Mouse (Mus musculus): ENCODE measurements around the gene Grin2b.
A peak's percentile ranks its signal among the peaks of the same experiment; 100 is the strongest.

The Grin2b gene

GRCm38 (mm10) chr6:135907540-135908320, 265.6 kb downstream of the Grin2b start:
- DNase-seq (ENCODE audit: inconsistent age in 2 of 2, low spot score in 1 of 2): peak; percentile 81 to 93

GRCm38 (mm10) chr6:135907137-135907536, 266.2 kb downstream of the Grin2b start:
- DNase-seq (ENCODE audit: inconsistent age in 2 of 2, low spot score in 1 of 2): no peak

GRCm38 (mm10) chr6:135904391-135904790, 268.9 kb downstream of the Grin2b start:
- DNase-seq (ENCODE audit: inconsistent age in 2 of 2, low spot score in 1 of 2): no peak

GRCm38 (mm10) chr6:135900410-135900809, 272.9 kb downstream of the Grin2b start:
- DNase-seq (ENCODE audit: inconsistent age in 2 of 2, low spot score in 1 of 2): no peak

GRCm38 (mm10) chr6:135899225-135899624, 274.1 kb downstream of the Grin2b start:
- DNase-seq (ENCODE audit: inconsistent age in 2 of 2, low spot score in 1 of 2): no peak

- no peak for DNase-seq (ENCODE audit: inconsistent age in 2 of 2, low spot score in 1 of 2)
Observed at GRCm38 (mm10) chr6:135894793-135895228, 278.5 kb downstream of the Grin2b start.

GRCm38 (mm10) chr6:135882611-135883010, 290.7 kb downstream of the Grin2b start:
- no peak for DNase-seq (ENCODE audit: inconsistent age in 2 of 2, low spot score in 1 of 2)

- no peak for DNase-seq (ENCODE audit: inconsistent age in 2 of 2, low spot score in 1 of 2)
Observed at GRCm38 (mm10) chr6:135876163-135876726, 297.1 kb downstream of the Grin2b start.

GRCm38 (mm10) chr6:135874626-135875025, 298.7 kb downstream of the Grin2b start:
- DNase-seq (ENCODE audit: inconsistent age in 2 of 2, low spot score in 1 of 2): no peak

GRCm38 (mm10) chr6:135865832-135866231, 307.5 kb downstream of the Grin2b start:
- no peak for DNase-seq (ENCODE audit: inconsistent age in 2 of 2, low spot score in 1 of 2)

GRCm38 (mm10) chr6:135863965-135864364, 309.3 kb downstream of the Grin2b start:
- no peak for DNase-seq (ENCODE audit: inconsistent age in 2 of 2, low spot score in 1 of 2)

GRCm38 (mm10) chr6:135859502-135859901, 313.8 kb downstream of the Grin2b start:
- no peak for DNase-seq (ENCODE audit: inconsistent age in 2 of 2, low spot score in 1 of 2)

- DNase-seq (ENCODE audit: inconsistent age in 2 of 2, low spot score in 1 of 2): no peak
Observed at GRCm38 (mm10) chr6:135854173-135854591, 319.1 kb downstream of the Grin2b start.

GRCm38 (mm10) chr6:135843755-135844154, 329.6 kb downstream of the Grin2b start:
- no peak for DNase-seq (ENCODE audit: inconsistent age in 2 of 2, low spot score in 1 of 2)

GRCm38 (mm10) chr6:135836353-135836752, 337.0 kb downstream of the Grin2b start:
- DNase-seq (ENCODE audit: inconsistent age in 2 of 2, low spot score in 1 of 2): no peak

- no peak for DNase-seq (ENCODE audit: inconsistent age in 2 of 2, low spot score in 1 of 2)
Observed at GRCm38 (mm10) chr6:135833542-135833941, 339.8 kb downstream of the Grin2b start.

GRCm38 (mm10) chr6:135832041-135832440, 341.3 kb downstream of the Grin2b start:
- DNase-seq (ENCODE audit: inconsistent age in 2 of 2, low spot score in 1 of 2): no peak

- DNase-seq (ENCODE audit: inconsistent age in 2 of 2, low spot score in 1 of 2): no peak
Observed at GRCm38 (mm10) chr6:135831032-135831431, 342.3 kb downstream of the Grin2b start.

GRCm38 (mm10) chr6:135829458-135829857, 343.9 kb downstream of the Grin2b start:
- DNase-seq (ENCODE audit: inconsistent age in 2 of 2, low spot score in 1 of 2): no peak

- no peak for DNase-seq (ENCODE audit: inconsistent age in 2 of 2, low spot score in 1 of 2)
Observed at GRCm38 (mm10) chr6:135828976-135829375, 344.3 kb downstream of the Grin2b start.

- peak; percentile 15 to 80 for DNase-seq (ENCODE audit: inconsistent age in 2 of 2, low spot score in 1 of 2)
Observed at GRCm38 (mm10) chr6:135827942-135828341, 345.4 kb downstream of the Grin2b start.

- DNase-seq (ENCODE audit: inconsistent age in 2 of 2, low spot score in 1 of 2): no peak
Observed at GRCm38 (mm10) chr6:135827317-135827716, 346.0 kb downstream of the Grin2b start.
